Mouse (Mus musculus): ENCODE measurements around the gene Pdhx. TPM values are rescaled to one million over a fixed set of nuclear protein-coding genes. Genes with fewer than 3 reads are reported as not detected.

Gene Pdhx
- total RNA-seq, 2 experiments from 2014 or later, result 112 to 120 TPM

DNA sequence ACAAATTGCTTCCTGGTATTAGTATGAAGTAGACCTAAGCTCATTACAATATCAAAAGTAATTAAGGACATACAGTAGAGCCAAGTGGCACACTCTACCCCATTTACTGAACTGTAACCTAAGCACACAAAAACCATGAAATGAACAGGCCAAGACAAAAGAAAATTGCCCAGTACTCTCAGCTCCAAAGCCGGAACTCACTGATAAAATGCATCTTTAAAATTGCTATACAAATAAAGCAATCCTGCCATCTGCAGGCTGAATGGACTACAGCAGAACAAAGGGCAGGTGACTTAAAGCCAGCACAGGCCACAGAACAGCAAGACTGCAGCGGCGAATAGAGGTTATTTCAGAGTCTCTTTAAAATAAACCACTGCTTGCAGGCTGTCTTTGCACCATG is 10.4 kb downstream of the Pdhx start:
- peak in 1 of 2 experiments; percentile 53 for DNase-seq

DNA sequence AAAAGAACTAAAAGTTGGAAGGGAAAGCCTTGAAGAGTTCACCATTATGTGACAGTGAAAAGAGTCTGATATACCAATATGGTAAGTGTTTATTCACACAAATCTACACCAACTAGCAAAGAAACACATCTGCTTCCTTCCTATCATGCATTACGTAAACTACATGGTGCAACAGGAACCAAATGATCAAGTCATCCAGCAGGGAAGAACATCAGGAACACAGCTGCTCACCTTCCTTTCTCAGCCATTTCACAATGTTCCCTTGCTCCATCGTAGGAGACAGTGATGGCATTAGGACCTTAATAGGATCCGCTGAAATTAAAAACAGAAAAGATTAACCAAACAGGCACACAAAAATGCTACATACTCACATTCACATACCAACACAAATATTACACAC is 15.0 kb downstream of the Pdhx start:
- no peak for DNase-seq

DNA sequence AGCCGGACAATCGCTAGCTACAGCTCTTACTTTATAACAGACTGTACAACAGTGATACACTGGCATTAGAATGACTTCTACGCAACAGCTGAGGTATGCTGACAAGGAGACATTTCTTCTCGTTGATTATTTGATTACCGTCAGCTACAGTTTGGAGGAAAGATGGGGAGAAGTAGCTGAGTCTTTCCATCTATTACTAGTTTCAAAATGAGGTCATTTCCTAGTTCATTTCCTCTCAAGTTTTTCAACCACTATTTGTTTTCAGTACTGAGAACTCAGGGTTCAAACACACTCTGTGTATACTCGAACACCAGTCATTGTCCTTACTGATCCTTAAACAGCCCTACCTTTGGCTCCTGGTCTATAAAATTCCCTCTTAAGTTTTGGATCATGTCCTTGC is 17.5 kb downstream of the Pdhx start:
- DNase-seq, result no peak

DNA sequence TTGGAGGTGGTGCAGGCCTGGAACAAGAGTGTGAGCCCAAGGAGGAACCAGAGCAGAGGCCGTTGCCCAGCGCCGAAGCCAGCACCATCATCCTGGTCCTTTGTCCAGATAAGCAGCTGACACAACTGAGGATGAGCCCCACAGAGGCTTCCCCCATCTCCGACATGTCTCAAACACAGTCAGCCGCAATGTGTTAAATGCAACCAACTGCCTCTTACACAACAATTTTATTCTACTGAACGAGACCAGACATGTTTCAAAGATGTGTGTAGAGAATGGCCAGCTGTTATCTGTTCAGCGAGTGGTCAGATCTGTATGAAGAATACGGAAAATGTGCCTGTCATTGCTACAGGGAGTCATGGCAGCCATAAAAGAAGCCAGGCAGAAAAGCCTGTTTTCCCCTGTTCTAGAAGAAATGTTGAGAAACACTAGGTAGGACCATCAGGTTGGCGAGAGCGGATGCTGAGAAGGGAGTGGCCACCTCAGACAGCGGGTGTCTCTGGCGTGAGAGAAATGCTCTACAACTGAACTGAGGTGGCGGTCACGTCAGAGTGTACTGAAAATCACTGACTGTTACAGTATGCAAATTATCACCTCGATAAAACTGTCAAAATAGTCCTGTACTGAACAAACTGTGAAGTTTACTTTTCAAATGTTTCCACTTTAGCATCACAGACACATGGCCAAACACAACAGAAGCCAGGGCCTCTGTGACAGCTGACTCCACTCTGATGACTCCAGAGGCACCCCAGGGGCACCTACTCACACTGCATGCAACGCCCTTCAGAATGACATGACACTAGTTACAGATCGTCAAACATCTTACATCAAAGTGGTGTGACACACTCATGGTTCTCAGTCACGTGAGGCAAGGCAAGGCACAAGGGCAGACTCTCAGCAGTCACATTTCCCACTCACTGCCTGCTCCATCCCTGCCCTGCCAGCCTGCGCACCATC is 21.1 kb downstream of the Pdhx start:
- peak; percentile 6 to 58 for DNase-seq

DNA sequence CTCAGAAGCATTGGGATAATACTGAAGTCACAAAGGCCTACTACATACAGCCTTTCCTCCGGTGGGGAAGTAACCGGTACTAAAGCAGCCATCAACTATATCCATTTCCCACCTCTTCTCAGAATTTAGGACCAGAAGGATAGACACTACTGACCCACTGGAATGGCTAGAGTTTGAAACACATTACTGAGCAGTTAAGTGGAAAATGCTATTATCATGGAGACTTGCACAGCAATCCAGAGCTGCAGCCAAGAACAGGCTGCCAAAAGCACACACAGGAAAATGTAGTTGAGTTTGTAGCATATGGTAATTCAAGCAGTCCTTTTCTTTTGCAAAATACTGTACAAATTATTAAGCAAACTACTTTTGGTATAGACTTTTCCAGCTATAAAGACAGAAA is 28.0 kb downstream of the Pdhx start:
- no peak for DNase-seq

DNA sequence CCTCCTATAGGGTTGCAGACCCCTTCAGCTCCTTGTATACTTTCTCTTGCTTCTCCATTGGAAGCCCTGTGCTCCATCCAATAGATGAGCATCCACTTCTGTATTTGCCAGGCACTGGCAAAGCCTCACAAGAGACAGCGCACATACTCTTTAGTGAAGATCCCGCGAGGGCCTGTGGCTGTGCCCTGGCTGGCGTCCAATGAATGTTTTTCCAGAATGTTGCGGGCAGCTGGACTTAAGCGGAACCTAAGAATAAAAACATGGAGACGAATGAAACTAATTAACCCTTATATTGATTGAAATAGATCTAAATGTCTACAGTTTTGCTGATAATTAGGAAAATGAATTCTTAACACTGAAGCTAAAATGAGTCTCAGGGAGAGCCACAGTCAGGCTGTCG is 32.4 kb downstream of the Pdhx start:
- DNase-seq, result peak in 1 of 2 experiments; percentile 19

DNA sequence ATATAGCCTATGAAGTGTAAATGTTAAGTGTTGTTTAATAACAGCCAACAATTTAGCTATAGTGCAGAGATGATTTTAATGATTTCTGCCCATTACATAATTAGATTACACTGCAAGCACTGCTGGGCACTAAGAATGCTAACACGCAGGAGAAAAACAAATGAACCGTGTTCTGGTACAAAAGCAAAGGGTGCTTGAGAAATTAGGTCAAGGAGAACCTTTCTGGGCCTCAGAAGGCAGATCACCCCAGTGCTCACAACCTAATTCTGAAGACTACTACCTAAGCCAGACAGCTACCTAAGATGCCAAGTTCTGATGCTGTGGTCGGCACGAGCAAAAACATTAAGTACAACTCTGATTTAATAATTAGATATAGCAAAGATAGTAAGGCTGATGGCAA is 35.5 kb downstream of the Pdhx start:
- no peak for DNase-seq

DNA sequence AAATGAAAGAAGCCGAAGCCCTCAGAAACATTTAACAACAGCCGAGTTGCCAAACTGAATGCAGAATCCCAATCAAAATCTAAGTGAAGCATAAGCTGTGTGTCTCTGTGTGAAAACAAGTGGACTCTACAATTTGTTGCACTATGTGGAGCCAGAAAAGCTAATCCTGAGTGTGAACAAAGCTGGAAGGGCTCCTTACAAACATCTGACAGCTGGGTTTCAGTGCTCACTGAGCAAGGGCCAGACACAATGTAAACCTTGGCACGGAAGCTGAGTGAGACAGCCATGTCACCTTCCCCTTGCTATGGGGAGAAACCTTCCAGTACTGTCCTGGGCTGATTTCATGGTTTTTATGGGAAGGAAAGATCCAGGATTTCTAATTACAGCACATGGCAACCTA is 50.6 kb downstream of the Pdhx start:
- no peak for DNase-seq

DNA sequence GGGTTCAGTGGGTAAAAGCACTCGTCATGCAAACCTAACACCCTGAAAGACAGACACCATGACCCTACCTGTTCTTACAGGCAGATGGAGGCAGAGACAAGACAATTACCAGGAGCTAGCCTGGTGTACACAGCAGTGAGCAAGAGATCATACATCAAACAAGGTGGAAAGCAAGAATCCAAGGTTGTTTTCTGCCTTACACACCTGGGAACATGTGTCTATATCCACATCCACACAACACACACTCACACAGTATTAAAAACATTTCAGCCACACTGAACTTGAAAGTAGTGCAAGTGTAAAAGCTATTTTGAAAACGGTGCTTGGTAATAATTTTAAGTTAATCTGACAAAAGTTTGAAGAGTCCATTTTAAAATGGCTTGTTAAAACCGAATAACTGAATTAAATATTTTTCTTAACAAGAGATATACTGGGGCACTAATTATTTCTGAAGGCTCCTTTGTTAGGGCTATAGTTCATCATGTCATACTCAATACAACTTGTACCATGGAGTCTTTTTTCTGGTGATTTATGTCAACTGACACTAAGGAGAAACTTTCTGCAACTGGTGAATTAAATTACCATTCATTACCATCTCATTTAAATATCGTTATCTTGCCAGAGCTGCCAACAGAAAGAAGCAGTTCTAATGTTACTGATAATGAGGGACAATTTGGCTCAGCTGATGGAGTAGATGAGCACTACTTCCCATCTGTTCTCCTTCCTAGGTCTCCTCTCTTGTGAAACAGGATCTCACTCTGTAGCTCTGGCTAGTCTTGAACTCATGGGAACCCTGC is 52.9 kb downstream of the Pdhx start:
- DNase-seq, result no peak

DNA sequence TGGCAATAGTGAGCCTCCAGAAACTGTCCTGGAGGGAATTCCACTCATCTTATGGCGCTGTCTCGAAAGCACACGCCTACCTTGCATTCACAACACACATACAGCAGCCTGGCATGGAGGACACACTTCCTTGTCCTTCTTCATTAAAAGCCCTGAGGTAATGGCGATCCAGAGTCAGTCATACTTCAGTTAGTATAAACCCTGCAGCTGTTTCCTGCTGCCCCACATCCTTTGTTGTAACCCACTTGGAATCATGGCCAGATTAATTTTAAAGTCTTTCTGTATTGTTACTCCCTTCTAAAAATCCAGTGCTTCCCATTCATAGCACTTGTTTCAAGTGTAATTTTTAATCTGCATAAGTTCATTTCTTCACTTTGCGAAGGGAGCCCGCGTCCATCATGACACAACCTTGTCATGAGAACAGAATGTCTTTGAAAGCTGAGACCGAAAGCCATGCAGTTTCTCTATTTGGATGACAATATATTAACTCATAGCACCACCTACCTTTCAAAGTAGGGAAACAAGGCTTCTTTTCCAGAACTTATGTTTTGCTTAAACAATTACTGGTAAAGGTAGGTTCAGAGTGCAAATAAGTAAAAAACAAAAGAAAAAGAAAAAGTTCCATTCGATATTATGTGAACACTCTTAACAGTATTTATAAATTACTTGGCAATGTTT is 54.4 kb downstream of the Pdhx start:
- DNase-seq, result no peak

DNA sequence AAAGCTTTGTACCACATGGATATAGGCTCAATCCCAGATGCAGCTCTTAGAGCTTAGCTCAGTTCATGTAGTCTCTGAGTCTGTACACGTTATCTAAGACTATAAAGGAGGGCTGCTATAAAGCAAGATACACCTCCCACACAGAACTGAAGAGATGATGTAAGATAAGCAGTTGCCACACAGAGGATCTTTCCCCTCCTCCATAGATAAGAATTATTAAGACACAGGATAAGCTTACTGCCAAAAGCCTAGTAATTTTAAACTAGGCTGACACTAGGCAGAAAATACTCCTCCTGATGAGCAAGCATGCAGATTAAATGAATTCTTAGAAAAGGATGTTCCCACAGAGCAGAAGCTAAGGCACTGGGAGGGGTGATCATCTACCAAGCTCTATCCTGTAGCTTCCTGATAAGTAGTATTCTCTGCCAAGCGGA is 55.9 kb downstream of the Pdhx start:
- no peak for DNase-seq

DNA sequence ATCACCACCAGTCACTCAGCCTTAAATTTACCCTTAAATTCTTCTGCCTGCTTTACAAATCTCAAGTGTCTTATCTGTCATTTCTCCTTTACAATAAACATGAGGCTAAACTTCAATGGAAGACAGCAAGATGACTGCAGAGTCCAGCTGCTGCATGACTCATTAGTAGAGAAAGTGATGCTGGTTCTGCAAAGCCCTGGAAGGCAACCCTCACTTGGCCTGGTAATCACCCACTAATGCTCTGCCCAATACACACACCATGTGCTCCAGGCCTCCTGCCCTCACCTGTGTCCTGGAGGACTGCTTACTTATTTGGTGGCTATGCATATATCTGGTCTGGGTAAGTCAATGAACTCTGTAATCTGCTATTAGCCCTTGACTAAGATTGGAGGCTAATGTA is 57.2 kb downstream of the Pdhx start:
- no peak for DNase-seq

DNA sequence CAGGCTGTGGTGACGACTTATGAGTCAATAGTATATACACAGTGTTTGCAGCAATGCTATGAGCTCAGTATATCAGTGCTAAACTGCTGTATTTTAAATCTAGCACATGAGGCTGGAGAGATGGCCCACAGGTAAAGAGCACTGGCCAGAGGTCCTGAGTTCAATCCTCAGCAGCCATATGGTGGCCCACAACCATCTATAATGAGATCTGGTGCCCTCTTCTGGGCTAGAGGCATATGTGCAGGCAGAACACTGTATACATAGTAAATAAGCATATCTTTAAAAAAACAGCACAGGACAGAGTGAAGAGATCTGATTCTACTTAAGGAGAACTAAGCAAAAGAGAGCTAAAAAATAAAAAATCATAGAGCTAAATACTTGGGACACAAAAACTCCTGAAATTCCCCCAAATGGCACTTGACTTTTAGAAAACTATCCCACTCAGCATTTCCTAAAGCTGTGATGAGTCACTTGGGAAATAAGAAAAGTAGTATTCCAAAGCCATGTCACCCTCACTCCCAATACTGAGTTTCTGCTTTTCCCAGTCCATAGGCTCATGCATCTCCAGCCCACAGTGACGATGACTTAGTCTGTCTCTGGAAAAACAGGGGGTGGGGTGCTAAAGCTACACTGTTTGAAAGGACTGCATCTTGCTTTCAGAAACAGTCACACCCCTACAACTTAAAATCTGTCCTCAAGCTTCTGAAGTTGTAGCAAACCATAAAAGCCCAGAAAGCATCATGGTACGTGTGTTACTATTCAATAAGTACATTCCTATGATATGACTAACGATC is 60.3 kb downstream of the Pdhx start:
- no peak for DNase-seq

DNA sequence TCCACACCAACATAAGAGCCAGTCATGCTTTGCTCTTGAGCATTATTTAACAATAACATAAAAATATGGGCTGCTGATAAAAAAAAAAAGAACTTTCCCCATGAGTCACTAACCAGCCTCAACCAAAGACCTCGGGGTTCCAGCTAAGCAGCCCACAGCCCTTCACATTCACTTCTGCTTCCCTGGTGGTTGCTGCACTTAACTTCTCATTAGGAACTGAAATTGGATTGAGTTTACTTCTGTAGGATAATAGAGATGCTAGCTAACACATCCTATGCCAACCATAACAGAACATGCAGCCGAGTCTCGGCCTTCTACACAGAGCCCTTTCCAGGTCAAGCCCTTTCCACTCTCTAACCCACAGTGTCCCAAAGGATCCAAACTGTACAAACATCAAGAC is 65.1 kb downstream of the Pdhx start:
- no peak for DNase-seq

DNA sequence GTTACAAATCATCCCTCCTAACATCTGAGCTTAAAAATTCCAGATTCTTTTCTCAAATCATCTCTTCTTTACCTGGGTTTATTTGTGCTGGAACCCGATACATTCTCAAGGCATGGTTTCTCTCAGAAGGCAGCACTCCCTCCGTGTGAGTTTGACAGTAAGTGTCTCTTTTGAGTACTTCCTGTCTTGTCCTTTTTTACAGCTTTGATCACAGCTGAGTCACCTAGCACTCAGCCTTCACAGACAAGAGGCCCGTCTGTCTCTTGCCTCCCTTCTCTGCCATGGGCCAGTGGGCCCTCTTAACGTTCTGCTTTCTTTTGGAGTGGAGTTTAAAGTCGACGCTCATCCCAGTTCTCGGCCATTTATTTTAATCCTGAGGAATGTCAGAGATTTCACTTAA is 68.7 kb downstream of the Pdhx start:
- no peak for DNase-seq

DNA sequence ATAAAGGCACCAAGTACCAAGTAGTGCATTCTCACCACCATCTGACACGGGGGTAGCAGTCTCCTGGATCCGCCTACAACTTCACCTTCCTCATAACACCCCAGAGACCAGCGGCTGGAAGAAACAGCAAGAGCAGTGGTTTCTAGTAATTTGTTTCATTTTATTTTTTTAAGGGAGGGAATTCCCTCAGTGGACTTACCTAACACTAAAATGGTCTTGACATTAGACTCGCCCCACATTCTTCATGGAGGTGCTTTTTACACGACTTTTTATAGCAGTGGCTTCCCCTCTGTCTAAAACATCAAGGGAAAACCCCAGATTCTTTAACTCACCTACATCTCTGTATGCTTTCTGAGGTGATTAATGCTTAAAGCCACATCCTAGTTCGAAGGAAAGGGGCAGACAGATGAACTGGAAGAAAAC is 74.1 kb downstream of the Pdhx start:
- no peak for DNase-seq

DNA sequence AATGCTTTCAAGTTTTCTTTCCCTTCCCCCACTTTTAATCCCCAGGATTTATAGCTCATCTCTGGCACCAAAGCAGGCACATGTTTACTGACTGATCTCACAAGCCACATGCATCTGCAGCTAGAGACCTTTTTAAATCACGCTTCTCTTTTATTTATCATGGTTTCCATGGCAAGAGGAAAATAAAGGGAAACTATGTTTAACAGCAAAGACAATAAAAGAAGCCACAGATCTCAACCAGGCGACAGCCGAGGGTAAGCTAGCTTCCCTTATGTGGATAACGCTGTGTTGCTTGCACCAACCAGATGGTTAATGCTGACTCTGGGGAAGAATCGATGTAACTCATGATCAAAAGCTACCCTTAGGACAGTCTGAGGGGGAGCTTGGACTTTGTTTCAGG is 75.0 kb downstream of the Pdhx start:
- DNase-seq, result no peak

DNA sequence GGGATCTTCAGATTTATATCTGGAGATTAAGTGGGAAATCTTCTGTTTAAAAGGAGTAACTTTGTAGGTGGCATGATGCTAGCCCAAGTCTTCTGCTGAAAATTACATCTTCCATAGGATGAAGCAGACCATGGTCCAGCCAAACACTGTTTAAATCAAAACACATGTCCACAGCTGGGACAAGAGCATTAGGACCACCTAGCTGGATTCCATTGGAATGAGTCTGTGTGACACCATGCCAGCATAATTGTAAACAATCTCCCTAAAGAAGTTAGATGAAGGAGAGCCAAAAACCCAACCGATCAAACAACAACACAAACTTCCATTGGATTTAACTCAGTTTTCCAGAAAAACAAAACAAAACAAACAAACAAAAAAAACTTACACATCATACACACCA is 75.4 kb downstream of the Pdhx start:
- DNase-seq, result no peak

DNA sequence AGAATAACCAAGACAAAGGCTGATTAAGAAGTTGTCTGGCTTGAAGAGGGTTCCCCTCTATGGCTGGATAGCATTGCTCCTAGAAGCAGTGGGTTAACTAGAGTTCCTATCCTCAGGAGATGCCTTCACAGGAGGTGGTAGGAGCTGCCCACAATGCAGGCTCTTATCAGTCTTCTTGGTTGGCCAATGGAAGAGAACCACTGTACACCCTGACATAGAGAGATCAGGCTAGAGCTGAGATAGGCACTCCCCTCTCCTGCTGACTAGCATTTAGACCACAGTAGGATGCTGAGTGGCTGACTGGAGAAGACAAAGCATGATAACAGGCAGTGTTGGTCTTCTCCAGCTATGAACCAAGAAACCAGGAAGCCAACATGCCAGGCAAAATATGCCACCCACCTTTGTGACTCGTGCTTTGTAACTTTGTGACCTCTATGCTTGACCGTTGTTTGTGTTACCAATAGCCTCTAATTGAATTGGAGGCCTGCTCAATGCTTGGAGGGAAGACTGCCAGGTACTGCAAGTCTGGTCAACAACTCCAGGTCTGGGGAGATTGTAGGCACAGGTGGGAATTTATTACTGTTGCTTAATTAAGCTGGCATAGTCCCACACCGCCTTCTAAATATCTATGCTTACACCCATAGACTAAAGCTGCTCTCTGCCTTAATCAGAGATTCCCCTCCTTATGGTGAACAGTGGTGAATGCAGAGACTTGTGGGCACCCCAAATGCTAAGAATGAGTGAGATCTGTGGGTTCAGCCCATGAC is 79.3 kb downstream of the Pdhx start:
- DNase-seq, result no peak

DNA sequence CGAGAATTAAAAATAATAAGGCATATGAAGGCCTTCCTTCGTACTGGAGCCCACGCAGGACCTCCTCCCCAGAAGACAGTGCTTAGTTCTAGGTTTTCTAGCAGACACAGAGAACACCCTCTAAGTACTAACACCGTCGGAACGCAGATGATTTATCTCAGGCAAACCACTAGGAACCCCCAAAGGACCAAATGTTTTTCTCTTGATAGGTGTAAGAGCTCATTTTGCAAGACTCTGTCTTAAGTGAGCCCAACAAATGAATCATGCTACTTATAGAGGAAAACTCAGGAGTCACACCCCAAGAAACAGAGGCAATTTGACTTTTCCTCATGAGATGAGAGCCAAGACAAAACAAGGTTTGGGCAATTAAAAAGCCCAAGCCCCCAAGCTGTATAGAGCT is 80.9 kb downstream of the Pdhx start:
- no peak for DNase-seq

DNA sequence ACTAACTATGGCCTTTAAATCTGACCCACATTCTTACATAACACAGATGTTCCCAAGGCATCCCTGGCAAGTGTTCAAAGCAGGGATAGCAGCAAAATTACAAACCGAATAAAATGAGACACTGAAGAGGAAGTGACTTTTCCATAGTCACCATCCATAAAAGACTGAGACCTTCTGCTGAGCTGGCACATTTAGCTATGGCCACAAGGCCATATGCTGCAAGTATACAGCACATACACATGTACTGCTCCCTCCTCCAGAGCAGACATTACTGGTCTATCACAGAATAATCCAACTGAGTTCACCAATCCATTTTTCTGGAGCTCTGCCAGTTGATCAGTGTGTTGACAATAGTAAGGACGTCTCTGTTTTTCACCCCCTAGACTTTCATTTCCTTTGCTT is 83.0 kb downstream of the Pdhx start:
- peak; percentile 28 to 47 for DNase-seq

Data from adrenal gland, postnatal 36 days (tissue).